Mouse (Mus musculus) urinary bladder, adult 18-20 months (tissue): ENCODE results near the gene Gpha2.

Experiments used
- DNase-seq, 2 experiments: peaks; one replicate each; pipeline ENCODE4 v3.0.0; 2022; ENCODE audit warnings: low spot score in 2 of 2, mixed read lengths in 2 of 2

Gene Gpha2

DNA sequence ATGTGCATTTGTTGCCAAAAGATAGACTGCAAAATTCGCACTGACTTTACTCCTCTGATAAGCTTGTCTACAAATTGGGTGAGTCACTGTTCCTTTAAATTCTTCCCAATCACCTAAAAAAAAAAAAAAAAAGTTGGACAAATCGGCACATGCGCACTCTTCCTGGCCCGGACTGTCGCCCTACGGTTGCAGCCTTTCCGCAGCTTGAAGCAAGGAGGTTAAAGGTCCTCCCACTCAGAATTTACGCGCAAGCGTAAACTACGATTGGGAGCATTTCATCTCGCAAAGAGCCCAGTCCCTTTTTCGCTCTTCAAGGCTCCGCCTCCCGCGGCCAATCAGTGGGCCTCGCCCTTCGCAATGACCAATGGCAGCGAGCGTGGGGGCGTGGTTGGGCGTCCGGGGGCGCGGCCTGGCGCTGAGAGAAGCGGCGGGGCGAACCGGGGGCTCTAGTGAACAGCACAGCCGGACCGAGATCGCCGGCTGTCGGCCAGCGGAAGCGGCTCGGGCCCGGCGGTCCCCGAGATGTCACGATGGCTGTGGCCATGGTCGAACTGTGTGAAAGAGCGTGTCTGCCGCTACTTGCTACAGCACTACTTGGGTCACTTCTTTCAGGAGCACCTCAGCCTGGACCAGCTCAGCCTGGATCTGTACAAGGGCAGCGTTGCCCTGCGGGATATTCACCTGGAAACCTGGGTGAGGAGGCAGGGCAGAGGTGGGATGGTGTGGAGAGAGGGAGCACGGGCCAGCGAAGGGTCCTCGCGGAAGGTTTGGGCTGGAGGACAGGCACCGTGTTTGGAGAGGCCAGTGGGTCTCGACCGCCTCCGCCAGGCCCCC is 15.3 kb downstream of the Gpha2 start, which contains the start of gene Atg2a:
Atg2a (plus strand) TSS at position 395 of the 834 bp plus-strand sequence.
- DNase-seq = peak; percentile 95 to 98

DNA sequence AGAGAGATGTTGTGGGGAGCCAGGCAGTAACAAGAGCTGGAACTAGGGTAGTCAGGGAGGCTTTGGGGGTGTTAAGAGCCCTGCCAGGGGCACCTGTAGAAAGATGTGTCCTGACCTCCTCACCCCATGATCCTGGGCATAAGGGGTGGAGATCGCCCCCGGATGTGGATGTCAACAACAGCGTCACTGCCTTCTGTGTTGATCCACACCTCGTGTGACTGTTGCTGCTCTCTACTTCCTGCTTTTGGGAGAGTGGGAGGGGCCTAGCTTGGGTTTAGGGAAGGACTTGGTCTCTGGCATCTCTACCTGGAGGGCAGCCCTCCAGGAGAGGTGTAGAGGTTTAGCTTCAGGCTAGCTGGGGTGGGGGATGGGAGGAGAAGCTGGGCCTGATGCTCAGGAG is 16.1 kb downstream of the Gpha2 start:
- peak; percentile 36 to 48 for DNase-seq

DNA sequence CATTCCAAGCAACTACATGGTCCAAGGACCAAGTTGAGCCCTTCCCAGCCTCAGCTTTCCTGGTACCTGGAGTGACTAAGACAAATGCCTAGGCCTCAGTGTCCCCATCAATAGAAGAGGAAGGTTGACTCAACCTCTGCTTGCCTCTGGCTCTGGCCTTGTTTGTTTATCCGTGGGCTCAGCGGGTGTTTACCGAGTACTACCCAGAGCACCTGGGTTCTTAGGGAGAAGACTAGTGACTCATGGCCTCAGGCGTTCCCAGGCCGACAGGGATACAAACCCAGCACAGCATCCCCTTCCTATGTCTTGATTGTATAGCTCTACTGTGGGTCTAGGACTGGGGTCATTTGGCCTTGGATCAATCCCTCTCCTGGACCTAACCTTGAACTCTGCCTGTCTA is 17.0 kb downstream of the Gpha2 start:
- DNase-seq = no peak

DNA sequence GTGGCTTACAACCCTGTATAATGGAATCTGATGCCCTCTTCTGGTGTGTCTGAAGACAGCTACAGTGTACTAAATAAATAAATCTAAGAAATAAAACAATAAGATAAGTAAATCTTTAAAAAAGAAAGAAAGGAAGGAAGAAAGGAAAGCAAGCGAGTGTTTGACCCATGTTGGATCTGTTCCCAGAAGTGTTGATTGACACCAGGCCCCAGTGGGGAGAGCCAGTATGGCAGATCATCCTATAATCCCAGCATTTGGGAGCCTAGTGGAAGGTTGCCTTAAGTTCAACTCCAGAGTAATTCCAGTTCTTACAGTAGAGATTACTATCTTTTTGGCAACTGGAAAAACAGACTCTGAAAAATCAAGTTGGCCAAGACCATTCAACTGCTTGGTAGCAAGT is 19.6 kb downstream of the Gpha2 start:
- no peak for DNase-seq

DNA sequence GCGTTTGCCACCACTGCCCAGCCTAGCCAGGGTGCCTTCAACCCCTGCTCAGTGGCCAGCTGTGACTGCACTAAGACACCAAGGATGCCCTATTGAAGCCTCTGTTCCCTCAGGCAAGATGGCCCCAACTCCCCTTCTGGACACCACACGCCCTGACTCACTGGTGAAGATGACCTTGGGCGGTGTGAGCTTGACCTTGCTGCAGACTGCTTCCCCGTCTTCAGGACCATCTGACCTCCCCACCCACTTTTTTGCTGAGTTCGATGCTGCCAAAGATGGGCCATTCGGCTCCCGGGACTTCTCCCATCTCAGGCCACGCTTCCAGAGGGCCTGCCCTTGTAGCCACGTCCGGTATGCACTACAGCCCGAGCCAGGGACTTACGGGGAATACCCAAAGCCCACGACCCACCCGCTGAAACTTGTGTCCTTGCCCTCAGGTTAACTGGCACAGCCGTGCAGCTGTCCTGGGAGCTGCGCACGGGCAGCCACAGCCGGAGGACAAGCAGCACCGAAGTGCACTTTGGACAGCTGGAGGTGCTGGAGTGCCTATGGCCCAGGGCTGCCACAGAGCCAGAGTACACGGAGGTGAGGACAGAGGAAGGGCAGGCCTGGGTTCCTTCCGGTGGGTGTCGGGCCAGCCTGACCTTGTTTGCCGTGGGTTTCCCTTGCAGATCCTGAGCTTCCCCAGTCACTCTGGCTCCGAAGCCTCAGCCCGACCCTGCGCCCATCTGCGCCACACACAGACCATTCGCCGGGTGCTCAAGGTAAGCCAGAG is 21.5 kb downstream of the Gpha2 start:
- DNase-seq = no peak

DNA sequence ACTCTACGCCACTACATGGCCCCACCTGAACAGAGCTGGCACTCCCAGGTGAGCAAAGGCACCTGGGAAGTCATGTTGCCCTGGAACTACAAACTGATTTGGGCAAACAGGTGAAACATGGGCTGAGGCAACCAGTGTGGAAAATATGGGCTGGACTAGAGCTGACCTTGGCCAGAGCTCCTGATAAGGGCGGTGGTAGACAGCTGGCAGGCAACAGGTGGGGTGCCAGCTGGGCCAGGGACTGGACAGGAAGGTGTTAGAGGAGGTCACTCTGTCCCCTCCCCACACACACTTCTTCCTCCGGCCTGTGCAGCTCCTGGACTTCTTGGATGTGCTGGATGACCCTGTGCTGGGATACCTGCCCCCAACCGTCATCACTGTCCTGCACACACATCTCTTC is 26.8 kb downstream of the Gpha2 start:
- no peak for DNase-seq

DNA sequence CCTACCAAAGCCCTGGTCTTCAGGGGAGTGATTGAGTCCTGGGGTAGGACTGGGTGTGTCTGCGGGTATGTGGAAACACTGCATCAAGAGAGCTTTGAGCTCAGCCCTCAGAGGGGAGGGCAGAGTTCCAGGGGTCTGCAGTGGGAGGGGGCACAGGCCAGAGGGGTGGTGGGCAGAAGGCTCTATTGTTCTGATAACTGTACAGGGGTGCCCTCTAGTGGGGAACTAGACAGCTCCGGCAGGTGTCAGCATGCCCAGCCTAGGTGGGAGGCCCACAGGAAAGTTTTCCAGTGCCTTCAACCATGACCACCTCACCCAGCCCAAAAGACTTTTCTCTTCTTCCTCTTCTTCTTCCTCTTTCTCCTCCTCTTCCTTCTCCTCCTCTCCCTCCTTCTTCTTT is 34.2 kb downstream of the Gpha2 start:
- no peak for DNase-seq

DNA sequence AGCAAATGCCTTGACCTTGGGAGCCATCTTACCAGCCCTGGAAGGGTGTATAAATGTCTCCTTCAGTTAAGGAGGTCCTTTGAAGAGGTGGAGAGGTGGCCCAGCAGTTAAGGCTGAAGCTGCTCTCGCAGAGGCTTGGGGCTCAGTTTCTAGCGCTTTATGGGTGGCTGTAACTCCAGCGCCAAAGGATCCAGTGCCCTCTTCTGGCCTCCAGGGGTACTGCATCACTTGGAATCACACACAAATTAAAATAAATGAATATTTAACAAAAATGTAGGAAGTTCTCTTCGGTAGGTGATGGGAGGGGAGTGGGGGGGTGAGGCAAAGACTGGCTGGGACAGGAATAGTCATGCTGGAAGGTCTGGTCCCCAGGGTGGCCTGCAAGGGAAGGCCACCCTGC is 34.8 kb downstream of the Gpha2 start:
- DNase-seq = no peak

DNA sequence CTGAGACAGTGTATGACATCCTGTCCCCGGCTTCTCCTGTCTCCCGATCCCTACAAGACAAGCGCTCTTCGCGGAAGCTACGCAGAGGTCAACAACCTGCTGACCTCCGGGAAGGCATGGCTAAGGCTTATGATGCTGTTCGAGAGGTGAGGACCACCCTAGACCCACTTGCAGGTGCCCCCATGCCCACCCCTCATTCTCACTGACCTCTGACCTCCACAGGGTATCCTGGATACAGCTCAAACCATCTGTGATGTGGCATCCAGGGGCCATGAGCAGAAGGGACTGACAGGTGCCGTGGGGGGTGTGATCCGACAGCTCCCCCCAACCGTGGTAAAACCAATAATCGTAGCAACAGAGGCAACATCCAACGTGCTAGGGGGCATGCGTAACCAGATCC is 35.2 kb downstream of the Gpha2 start:
- DNase-seq = no peak

DNA sequence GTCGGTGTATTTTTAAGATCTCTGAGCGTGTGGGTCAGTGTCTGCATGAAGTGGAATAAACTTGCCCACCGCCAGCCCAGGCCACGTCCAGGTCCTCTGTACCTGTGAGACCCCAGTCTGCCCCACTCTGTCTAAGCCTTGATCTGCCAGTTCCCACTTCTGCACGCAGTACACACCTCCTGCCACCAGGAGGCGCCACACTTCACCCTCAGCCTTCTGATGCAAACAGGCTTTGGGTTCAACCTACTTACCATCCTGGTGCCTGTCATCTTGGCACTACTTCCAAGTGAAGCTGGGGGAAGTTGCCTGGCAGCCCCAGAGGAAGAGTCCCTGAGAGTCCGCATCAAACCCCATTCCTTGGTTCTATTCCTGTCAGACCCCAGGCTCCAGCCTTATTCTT is 36.0 kb downstream of the Gpha2 start:
- peak; percentile 41 to 56 for DNase-seq

DNA sequence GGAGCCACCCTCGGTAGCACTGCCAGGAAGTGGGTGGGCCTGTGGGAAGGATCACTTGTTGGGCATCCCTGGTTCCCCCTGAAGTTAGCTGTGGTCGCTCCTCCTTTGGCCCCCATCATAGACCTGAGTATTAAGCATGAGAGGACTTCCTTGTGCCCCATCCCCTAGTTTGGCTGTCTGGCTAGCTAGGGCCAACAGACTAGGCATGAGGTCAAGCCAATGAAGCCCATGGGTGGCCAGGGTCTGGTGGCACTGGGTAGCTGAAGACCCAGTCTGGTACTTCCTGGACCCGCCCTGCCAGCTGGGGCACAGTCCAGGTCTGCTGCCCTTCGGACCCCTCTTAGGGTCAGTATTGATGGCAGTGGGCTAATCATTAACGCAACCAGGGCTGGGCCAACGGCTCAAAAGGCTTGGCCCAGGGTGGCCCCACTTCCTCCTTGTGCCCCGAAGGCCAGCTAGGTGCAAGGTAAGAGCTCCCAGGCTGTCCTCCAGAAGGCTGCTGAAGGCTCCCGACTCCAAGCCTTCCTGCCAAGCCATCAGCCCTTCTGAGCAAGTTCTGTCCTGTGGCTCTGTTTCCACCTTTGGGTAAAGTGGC is 36.8 kb downstream of the Gpha2 start:
- DNase-seq = no peak

DNA sequence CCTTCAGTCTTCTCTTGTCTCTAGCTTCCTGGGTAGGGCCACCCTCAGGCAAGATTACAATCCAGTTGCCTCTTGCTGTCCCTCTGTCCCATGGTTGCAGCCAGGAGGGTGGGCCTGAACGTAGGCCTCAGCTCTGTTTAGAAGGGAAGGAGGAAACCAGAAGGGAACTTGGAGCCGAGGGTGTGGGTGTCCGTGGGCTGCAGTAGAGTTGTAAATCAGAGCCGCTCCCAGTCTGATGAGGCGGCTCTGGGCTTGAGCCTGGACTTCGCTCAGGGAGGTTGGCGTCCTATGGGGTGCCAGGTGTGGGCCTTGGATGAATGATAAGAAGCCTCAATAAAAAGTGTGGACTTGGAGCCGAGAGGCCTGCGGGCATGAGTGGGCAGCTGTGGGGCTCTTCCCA is 38.0 kb downstream of the Gpha2 start:
- peak in 1 of 2 experiments; percentile 43 for DNase-seq

DNA sequence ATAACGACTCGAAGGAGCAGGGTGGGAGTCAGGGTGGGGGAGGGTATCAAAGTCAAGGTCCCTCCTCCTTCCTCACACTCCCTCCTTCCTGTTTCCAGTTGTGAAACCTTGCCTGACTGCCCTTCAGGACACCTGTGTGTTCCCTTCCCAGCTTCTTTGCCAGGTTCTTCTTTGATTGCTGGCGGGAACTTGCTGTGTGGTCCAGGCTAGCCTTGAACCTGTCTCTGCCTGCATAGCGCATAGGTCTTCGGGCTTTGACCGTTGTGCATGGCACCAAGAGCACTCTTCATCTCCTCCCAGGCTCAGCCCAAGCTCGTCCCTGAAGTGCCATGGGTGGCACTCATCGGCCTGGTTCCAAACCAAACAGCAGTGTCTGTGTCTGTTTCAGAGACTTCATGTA is 38.8 kb downstream of the Gpha2 start:
- no peak for DNase-seq

DNA sequence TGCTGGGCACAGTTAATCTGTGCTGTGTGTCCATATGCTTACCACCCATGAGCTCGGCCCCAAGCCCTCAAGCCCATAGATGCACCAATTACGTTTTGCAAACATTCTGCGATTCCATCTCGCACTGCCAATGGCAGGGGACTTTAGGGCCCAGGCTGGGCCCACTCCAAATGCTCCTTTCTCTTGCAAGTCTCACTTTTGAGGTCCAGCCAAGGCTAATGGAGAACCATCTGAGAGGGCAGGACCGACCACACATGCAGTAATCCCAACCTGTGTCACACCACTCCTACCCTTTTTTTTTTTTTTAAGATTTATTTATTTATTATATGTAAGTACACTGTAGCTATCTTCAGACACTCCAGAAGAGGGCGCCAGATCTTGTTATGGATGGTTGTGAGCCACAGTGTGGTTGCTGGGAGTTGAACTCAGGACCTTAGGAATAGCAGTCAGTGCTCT is 39.6 kb downstream of the Gpha2 start:
- no peak for DNase-seq

DNA sequence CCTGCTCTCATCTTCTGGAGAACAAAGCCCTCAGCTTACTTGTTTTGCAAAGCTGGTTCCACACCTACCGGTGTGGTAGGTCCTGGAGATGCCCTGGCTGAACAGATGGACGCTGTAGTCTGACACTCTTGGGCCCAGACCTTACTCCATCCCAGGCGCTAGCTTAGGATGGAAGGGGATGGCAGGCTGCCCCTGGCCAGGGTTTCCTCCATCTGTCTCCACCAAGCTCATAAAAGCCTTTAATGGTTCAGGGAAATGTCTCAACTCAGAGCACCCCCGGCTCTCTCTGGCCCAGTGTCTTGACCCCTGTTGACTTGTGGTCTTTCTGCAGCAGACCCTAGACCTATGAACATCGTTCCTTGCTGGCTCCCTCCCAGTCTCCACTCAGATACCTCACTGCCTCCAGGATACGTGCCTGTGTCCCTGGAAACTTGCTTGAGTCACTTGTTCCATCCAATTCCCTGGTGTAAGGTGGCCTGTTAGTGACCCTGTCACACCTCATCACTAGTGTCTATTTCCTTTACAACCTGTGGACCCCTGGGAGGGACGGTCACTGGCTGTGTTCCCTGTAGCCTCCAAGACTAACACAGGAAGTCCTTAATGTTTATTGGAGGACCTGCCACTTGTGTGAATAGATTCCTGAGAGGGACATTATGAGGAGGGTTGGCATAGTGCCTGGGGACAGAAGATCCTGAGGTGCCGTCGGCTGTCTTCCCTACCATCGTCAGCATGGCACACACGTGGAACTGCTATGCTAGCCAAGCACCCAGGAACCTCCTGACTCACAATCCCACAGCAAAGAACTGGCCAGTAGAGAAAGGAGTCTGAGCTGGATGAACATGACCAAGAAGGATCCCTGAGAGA is 41.4 kb downstream of the Gpha2 start:
- DNase-seq = no peak

DNA sequence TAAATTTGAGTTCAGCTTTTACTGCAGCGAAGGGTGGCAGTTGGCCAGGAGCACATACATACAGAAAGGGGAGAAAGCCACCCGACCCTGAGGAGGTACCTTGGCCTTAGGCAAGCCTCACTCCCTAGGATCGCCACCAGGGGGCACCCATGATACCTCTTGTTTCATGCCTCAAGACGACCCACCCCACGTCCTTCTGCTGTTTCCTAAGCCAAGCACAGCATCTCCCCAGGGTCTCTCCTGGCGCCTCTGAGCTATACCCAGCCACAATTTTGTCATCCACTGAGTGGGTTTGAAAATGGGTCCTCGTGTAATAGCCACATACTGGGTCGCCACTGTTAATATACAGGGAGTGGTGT is 42.0 kb downstream of the Gpha2 start:
- peak; percentile 81 to 82 for DNase-seq

DNA sequence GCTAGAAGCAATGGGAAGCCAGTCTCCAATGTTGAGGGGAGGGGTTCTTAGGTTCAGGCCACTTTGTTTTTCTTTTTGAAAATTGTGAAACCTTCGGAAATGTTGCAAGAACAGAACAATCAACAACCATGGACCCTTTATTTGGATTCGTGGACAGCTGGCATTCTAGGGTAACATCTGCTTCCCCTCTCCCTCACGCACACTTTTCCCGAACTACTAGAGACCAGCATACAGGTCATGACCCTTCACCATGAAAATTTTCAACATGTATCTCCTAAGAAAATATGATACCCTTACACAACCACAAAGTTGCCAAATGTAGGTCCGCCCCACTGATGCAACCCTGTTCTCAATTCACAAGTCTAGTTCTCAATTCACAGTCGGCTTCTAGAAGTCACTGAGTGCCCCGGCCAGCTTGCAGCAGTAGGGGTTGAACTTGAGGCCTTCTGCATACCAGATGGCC is 42.5 kb downstream of the Gpha2 start:
- no peak for DNase-seq

DNA sequence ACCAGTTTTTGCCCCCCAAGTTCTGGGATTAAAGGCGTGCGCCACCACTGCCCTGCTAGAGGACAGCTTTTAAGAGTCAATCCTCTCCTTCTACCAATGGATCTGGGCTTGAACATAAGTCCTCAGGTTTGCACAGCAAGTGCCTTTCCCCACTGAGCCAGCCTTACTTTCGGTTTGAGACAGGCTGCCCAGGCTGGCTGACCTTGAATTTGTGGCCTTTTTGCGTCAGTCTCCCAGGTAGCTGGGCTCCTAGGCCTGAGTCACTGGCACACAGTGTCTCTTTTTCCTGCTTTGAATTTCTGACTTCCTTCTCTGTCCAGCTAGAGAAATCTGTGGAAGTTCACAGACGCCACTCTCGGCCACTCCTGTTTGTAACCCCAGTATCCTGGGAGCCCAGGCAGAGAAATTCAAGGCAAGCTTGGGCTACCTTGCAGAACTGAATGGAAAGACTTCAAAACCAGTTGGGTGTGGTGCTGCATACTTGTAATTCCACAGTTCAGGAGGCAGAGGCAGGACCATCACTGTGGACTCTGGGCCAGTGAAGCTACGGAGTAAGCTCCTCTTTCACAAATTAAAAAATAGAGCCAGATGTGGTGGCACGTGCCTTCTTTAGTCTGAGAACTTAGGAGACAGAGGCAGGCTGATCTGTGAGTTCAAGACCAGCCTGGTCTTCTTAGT is 43.8 kb downstream of the Gpha2 start:
- DNase-seq = no peak

DNA sequence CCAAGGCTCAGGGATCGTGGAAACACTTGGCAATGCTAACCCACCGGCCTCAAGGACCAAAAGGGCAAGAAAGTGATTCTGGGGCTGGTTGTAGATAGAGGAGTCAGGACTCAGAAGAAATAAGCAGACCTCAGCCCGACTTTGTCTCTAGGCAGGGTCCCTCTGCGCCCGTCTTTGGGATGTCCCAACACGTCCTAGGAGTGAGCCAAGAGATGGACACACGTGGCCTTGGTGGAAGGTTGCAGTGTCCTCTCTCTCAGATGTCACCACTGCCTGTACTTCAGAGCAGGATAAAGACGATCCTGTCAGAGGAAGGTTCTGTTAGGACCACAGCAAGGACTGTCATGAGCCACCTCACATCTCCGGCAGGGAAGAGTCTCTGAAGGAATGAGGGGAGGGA is 44.5 kb downstream of the Gpha2 start:
- DNase-seq = no peak

DNA sequence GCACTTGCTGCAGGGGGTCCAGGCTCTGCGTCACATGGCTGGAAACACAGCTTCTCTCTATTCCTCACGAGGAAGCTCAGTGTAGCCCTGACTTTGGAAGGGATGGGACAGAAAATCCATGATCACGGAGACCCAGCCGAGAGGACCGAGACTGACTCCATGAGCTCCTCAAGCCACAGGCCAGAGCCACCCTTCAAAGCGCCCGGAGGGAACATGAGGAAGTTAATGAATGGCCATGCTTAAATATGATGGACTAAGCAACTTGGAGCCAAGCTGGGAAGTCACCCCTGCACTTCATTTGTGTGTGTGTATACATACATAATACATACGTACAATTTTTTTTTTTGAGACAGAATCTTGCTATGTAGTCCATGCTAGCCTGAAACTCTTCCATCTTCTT is 45.0 kb downstream of the Gpha2 start:
- no peak for DNase-seq

DNA sequence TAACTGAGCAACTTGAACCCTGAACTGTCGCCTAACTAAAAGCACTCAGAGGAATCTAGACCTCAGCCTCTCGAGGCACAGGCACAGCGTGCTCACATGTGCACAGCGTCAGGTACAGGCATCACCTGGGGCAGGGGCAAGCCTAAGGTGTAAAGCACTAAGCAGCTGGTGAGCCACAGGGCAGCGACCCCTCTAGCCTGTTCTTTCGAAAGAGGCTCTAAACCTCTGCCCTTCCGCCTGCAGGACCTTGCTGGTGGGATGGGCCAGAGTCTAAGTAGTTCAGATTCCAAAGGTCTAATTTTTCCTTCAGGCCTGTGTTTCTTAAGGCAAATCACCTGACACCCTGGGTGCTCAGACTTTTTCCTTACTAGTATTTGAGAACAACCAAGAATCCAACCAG is 45.9 kb downstream of the Gpha2 start:
- DNase-seq = no peak
